Mouse (Mus musculus): Measurements from ENCODE around the gene Epb41l1.

DNA sequence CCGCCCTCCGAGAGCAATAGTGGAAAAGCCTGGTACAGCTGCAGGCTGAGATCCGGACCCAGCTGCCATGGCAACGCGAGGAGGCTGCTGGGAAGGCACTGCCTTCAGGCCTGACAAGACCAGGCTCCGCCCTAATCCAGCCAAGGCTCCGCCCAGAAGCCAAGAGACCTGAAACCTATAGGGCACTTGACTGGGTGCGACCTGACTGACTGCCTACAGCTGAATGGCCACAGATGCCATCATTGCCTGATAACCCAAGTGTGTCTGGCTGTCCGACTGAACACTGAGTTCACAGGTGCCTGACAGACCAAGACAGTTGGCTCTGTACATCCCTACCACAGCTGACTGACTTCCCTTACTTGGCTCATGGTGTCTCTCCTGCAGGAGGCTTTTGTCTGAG lies 19.4 kb upstream of the Epb41l1 start:
- TF ChIP-seq MAFK (IDR thresholded peaks at IDR 0.05; ENCODE audit: insufficient read depth, low read depth, low read length) (no peak), CHD2 (IDR thresholded peaks at IDR 0.05; ENCODE audit: low read depth, low read length) (no peak)
